Mouse (Mus musculus) small intestine, adult 2 months (tissue): Measurements from ENCODE around the gene Hist3h2a. TPM values are rescaled to one million over a fixed set of nuclear protein-coding genes. Genes with fewer than 3 reads are reported as not detected.

Experiments
- H3K27ac ChIP-seq: fragments of 200-500 bp; 2 replicates; pipeline ENCODE4 v1.5.1; 2012; ENCODE audit warnings: low read depth, low read length, control low read depth, inconsistent platforms; ENCODE audit not compliant: insufficient read depth
- H3K27me3 ChIP-seq: fragments of 200-500 bp; 2 replicates; pipeline ENCODE4 v1.6.1; 2012; ENCODE audit warnings: mild to moderate bottlenecking, moderate library complexity, low read length, inconsistent platforms; ENCODE audit not compliant: control insufficient read depth, insufficient read depth
- H3K36me3 ChIP-seq: fragments of 200-500 bp; 2 replicates; pipeline ENCODE4 v1.6.1; 2012; ENCODE audit warnings: mild to moderate bottlenecking, low read length, control low read depth, inconsistent platforms; ENCODE audit not compliant: control insufficient read depth, insufficient read depth
- H3K4me1 ChIP-seq: fragments of 200-500 bp; 2 replicates; pipeline ENCODE4 v1.6.1; 2012; ENCODE audit warnings: low read length, inconsistent platforms, mixed read lengths; ENCODE audit not compliant: control insufficient read depth, insufficient read depth, insufficient read length
- H3K4me3 ChIP-seq: fragments of 200-500 bp; 2 replicates; pipeline ENCODE4 v1.5.1; 2012; ENCODE audit warnings: low read depth, mild to moderate bottlenecking, control low read depth, inconsistent platforms, low read length, moderate library complexity
- CTCF ChIP-seq: fragments of 200-500 bp; IDR thresholded peaks from 2 replicates; pipeline ENCODE4 v1.5.1; 2012; ENCODE audit warnings: low read depth, mild to moderate bottlenecking, control low read depth, inconsistent platforms, low read length, moderate library complexity, mixed read lengths; ENCODE audit not compliant: insufficient replicate concordance, insufficient read length; ENCODE audit errors: extremely low read depth
- POLR2A ChIP-seq: fragments of 200-500 bp; IDR thresholded peaks from 2 replicates; pipeline ENCODE4 v1.6.1; 2012; ENCODE audit warnings: low read depth, mild to moderate bottlenecking, control low read depth, inconsistent platforms, low read length, moderate library complexity
- WGBS: fragments of 180-500 bp; shearing (Covaris S2); methylation state at CpG from one replicate; pipeline ENCODE4 v1.1.7; 2018; 5-methylcytosine and 5-hydroxymethylcytosine counted together
- polyA plus RNA-seq: library from polyadenylated mRNA; depleted of rRNA; stranded (reverse); fragments of >200 nt; gene quantifications from 2 replicates; pipeline ENCODE4 v1.2.3, GENCODE M21; 2012; rRNA removed

The Hist3h2a gene
- polyA plus RNA-seq, 1 experiment = 12.1 TPM

GRCm38 (mm10) chr11:58999830-59000229, 45.3 kb downstream of the Hist3h2a start:
- H3K4me1 ChIP-seq = peaks cover 5% of the 10 kb centered on the region; the same call in 1 of the 2 replicates
- no peak overlapping the region for H3K27ac ChIP-seq
- H3K4me3 ChIP-seq = no peak overlapping the region
- WGBS = 78% methylated on average over 6 of the region's 6 CpGs
- H3K36me3 ChIP-seq = no peaks in the 10 kb centered on the region
- H3K27me3 ChIP-seq = no peaks in the 10 kb centered on the region
- no peak for TF ChIP-seq POLR2A
- TF ChIP-seq CTCF = no peak

GRCm38 (mm10) chr11:59000635-59001034, 46.1 kb downstream of the Hist3h2a start:
- 0 out of 2 replicates have a peak, but pooled peaks cover 1% of the 10 kb centered on the region for H3K4me1 ChIP-seq
- no peak overlapping the region for H3K27ac ChIP-seq
- H3K27me3 ChIP-seq = no peaks in the 10 kb centered on the region
- WGBS = 93% methylated on average over 21 of the region's 21 CpGs
- TF ChIP-seq POLR2A (no peak), CTCF (no peak)
- no peaks in the 10 kb centered on the region for H3K36me3 ChIP-seq
- no peak overlapping the region for H3K4me3 ChIP-seq

GRCm38 (mm10) chr11:59002327-59003079, 48.0 kb downstream of the Hist3h2a start:
- Histone ChIP-seq H3K4me3 (no peak overlapping the region), H3K4me1 (no peaks in the 10 kb centered on the region), H3K36me3 (no peaks in the 10 kb centered on the region), H3K27ac (no peak overlapping the region), H3K27me3 (no peaks in the 10 kb centered on the region)
- WGBS = 71% methylated on average over 7 of the region's 7 CpGs
- no peak for TF ChIP-seq POLR2A
- no peak for TF ChIP-seq CTCF

Other genes starting within 250 kb of the Hist3h2a start
- gene Olfr318, start 230.7 kb upstream of the Hist3h2a start, polyA plus RNA-seq = not detected in 2 replicates
- not detected in 2 replicates for gene Olfr317, start 215.5 kb upstream of the Hist3h2a start, polyA plus RNA-seq
- gene Olfr316, start 202.0 kb upstream of the Hist3h2a start, polyA plus RNA-seq = not detected in 2 replicates
- gene Olfr315, start 181.5 kb upstream of the Hist3h2a start, polyA plus RNA-seq = not detected in 2 replicates
- not detected in 2 replicates for gene Olfr314, start 171.7 kb upstream of the Hist3h2a start, polyA plus RNA-seq
- 1.6 and 3.0 TPM in 2 replicates for gene Fam183b, start 152.7 kb upstream of the Hist3h2a start, polyA plus RNA-seq
- not detected in 2 replicates for gene Olfr313, start 139.7 kb upstream of the Hist3h2a start, polyA plus RNA-seq
- gene Olfr312, start 125.4 kb upstream of the Hist3h2a start, polyA plus RNA-seq = not detected in 2 replicates
- not detected in 2 replicates for gene Olfr311, start 115.4 kb upstream of the Hist3h2a start, polyA plus RNA-seq
- 0.29 and 0.57 TPM in 2 replicates for gene Gm12258, start 107.5 kb upstream of the Hist3h2a start, polyA plus RNA-seq
- gene 2810021J22Rik, start 87.5 kb upstream of the Hist3h2a start, polyA plus RNA-seq = 0.57 and 1.0 TPM in 2 replicates
- 0.10 and 0.29 TPM in 2 replicates for gene Zfp39, start 50.5 kb upstream of the Hist3h2a start, polyA plus RNA-seq
- gene Btnl10, start 36.8 kb upstream of the Hist3h2a start, polyA plus RNA-seq = not detected in 2 replicates
- gene Rnf187, start 15.8 kb upstream of the Hist3h2a start, polyA plus RNA-seq = 87.9 and 160 TPM in 2 replicates
- 1.7 and 3.8 TPM in 2 replicates for gene Hist3h2ba, start 5.8 kb upstream of the Hist3h2a start, polyA plus RNA-seq
- 0.08 TPM in 1 of 2 replicates, not detected in the other for gene Trim17, start within 50 bp of the Hist3h2a start, polyA plus RNA-seq
- 15.4 and 22.6 TPM in 2 replicates for gene Trim11, start 23.4 kb downstream of the Hist3h2a start, polyA plus RNA-seq
- gene Obscn, start 181.7 kb downstream of the Hist3h2a start, polyA plus RNA-seq = 0.57 and 1.2 TPM in 2 replicates
- 4.9 and 8.0 TPM in 2 replicates for gene Iba57, start 209.1 kb downstream of the Hist3h2a start, polyA plus RNA-seq
- 4.6 TPM in 2 replicates for gene Gjc2, start 228.5 kb downstream of the Hist3h2a start, polyA plus RNA-seq
- gene Guk1, start 237.5 kb downstream of the Hist3h2a start, polyA plus RNA-seq = 284 and 285 TPM in 2 replicates
- gene Mrpl55, start 247.8 kb downstream of the Hist3h2a start, polyA plus RNA-seq = 32.5 and 36.0 TPM in 2 replicates